Comparison of ENCODE assay signal across 18 mouse cellular contexts in genomic region chr14:34860891-34861780, GRCm38 (mm10). TPM values are rescaled to one million over a fixed set of nuclear protein-coding genes. Genes with fewer than 3 reads are reported as not detected.
DNase-seq lines count a peak whose midpoint lies in the region; ATAC-seq and TF ChIP-seq lines count a peak whose summit lies in the region.
"Had no signal": no experiment of that assay in that cellular context is flagged by ENCODE, and none has a peak within 500 bp of the region (broad histone marks: within the 10 kb centered on the region; RNA-seq: fewer than 3 reads in every experiment).

No protein-coding gene starts in this region.

- no peak overlapping the region for H3K9ac ChIP-seq in limb, embryonic 14.5 days (ENCODE audit: low read depth, low read length, severe bottlenecking)
- H3K9ac ChIP-seq: embryonic facial prominence, embryonic 13.5 days; heart, embryonic 15.5 days; liver, postnatal 0 days; midbrain, embryonic 12.5 days; neural tube, embryonic 12.5 days had no signal

- no peak for TF ChIP-seq POLR2A in limb, embryonic 14.5 days (IDR thresholded peaks at IDR 0.05; ENCODE audit: borderline replicate concordance, extremely low read depth, insufficient read depth, insufficient read length)

- no peak for ATAC-seq in limb, embryonic 14.5 days (ENCODE audit: low FRiP score, low read depth)
- ATAC-seq: liver, postnatal 0 days had no signal

- DNase-seq in limb, embryonic 14.5 days (ENCODE audit: low spot score) = peak; percentile 6
- DNase-seq in limb, embryonic 10.5 days (ENCODE audit: low spot score) = no peak
- peak; percentile 72 for DNase-seq in brain, adult 2 months (ENCODE audit: low read depth, low spot score)
- peak; percentile 50 to 74 for DNase-seq in kidney, adult 8-10 months
- DNase-seq in kidney, postnatal 25 days = peak; percentile 65 to 85
- no peak for DNase-seq in embryo, embryonic 10.5 days (ENCODE audit: low spot score)
- DNase-seq in frontal cortex, postnatal 36 days (ENCODE audit: low spot score in 2 of 2) = no peak
- DNase-seq: adrenal gland, postnatal 36 days; cerebellum, adult 8-10 months; gastrocnemius, postnatal 25 days; liver, postnatal 0 days; lung, postnatal 10 days; spleen, adult 18-20 months; thymus, postnatal 36 days had no signal

- H3K27me3 ChIP-seq in limb, embryonic 14.5 days (ENCODE audit: control insufficient read depth, insufficient read depth, low read length) = no peaks in the 10 kb centered on the region
- no peaks in the 10 kb centered on the region for H3K27me3 ChIP-seq in limb, embryonic 10.5 days (ENCODE audit: low read depth, poor library complexity, severe bottlenecking)
- H3K27me3 ChIP-seq: embryonic facial prominence, embryonic 13.5 days; heart, embryonic 15.5 days; midbrain, embryonic 12.5 days; neural tube, embryonic 12.5 days had no signal

- H3K4me1 ChIP-seq in limb, embryonic 14.5 days (ENCODE audit: control insufficient read depth, insufficient read depth, low read length) = no peaks in the 10 kb centered on the region
- H3K4me1 ChIP-seq in limb, embryonic 10.5 days = no peaks in the 10 kb centered on the region
- H3K4me1 ChIP-seq: heart, embryonic 15.5 days; midbrain, embryonic 12.5 days; neural tube, embryonic 12.5 days had no signal

- WGBS in limb, embryonic 14.5 days = 64% methylated on average over 9 of the region's 9 CpGs
- WGBS in limb, embryonic 10.5 days = 81% methylated on average over 9 of the region's 9 CpGs

- H3K4me3 ChIP-seq in limb, embryonic 14.5 days (replicated peaks; ENCODE audit: low read length) = no peak overlapping the region
- H3K4me3 ChIP-seq in limb, embryonic 10.5 days = no peak overlapping the region
- H3K4me3 ChIP-seq: embryonic facial prominence, embryonic 13.5 days; heart, embryonic 15.5 days; midbrain, embryonic 12.5 days; neural tube, embryonic 12.5 days had no signal

- H3K36me3 ChIP-seq in limb, embryonic 14.5 days (ENCODE audit: control insufficient read depth, insufficient read depth, low read length) = no peaks in the 10 kb centered on the region
- no peaks in the 10 kb centered on the region for H3K36me3 ChIP-seq in limb, embryonic 10.5 days
- H3K36me3 ChIP-seq: embryonic facial prominence, embryonic 13.5 days; heart, embryonic 15.5 days; midbrain, embryonic 12.5 days; neural tube, embryonic 12.5 days had no signal

- no peak overlapping the region for H3K27ac ChIP-seq in limb, embryonic 14.5 days (replicated peaks; ENCODE audit: low read depth, low read length)
- H3K27ac ChIP-seq in limb, embryonic 10.5 days = no peak overlapping the region
- H3K27ac ChIP-seq: embryonic facial prominence, embryonic 13.5 days; heart, embryonic 15.5 days; midbrain, embryonic 12.5 days; neural tube, embryonic 12.5 days had no signal

- H3K4me2 ChIP-seq in limb, embryonic 14.5 days (replicated peaks; ENCODE audit: low read depth, low read length, severe bottlenecking) = no peak overlapping the region
- H3K4me2 ChIP-seq: embryonic facial prominence, embryonic 13.5 days; heart, embryonic 15.5 days; midbrain, embryonic 12.5 days; neural tube, embryonic 12.5 days had no signal

- H3K9me3 ChIP-seq in limb, embryonic 14.5 days (ENCODE audit: control insufficient read depth, low read length) = no peaks in the 10 kb centered on the region
- no peaks in the 10 kb centered on the region for H3K9me3 ChIP-seq in limb, embryonic 10.5 days (replicated peaks)
- H3K9me3 ChIP-seq: embryonic facial prominence, embryonic 13.5 days; heart, embryonic 15.5 days; midbrain, embryonic 12.5 days; neural tube, embryonic 12.5 days had no signal

RNA-seq across cellular contexts. Expression of gene Grid1, which starts 41.2 kb away (rescaled TPM):
- polyA plus RNA-seq in limb, embryonic 14.5 days (2012; rRNA removed) = 2.0 and 2.2 TPM in 2 replicates
- 0.86 and 0.87 TPM in 2 replicates for polyA plus RNA-seq in limb, embryonic 14.5 days (2014; fragmentation: Nextera tagmentation; extraction: Ambion mirVana)
- polyA plus RNA-seq in limb, embryonic 10.5 days (2016; fragmentation: Nextera tagmentation; extraction: Ambion mirVana) = 0.05 and 0.06 TPM in 2 replicates
- polyA plus RNA-seq: liver, postnatal 0 days had no signal

Comparison
In these comparisons a context has a peak if more than half of its experiments do, and no peak if none do; other contexts are left out.
1. DNase-seq: peak in limb, embryonic 14.5 days (single experiment), brain, adult 2 months (single experiment), kidney, adult 8-10 months (2 of 2) and kidney, postnatal 25 days (2 of 2); none in limb, embryonic 10.5 days (single experiment), embryo, embryonic 10.5 days (single experiment) and frontal cortex, postnatal 36 days (0 of 2).